Mouse (Mus musculus) lung, embryonic 16.5 days (tissue): ENCODE results near the gene Lrp5. TPM values are rescaled to one million over a fixed set of nuclear protein-coding genes. Genes with fewer than 3 reads are reported as not detected.

ENCODE experiments used
- ATAC-seq: fragments of 200-750 bp; cut with Nextera tagmentation; 2 replicates; pipeline ENCODE4 v1.8.0; 2017; ENCODE audit warnings: low read depth, mild to moderate bottlenecking, moderate library complexity
- H3K27ac ChIP-seq: fragments of 300-500 bp; sonication (generic); 2 replicates; pipeline ENCODE4 v1.5.1; 2014; ENCODE audit warnings: mild to moderate bottlenecking, control low read depth, low read length
- H3K27me3 ChIP-seq: fragments of 300-500 bp; sonication (generic); 2 replicates; pipeline ENCODE4 v1.6.1; 2014; ENCODE audit warnings: low read depth, low read length, mixed read lengths; ENCODE audit not compliant: control insufficient read depth, insufficient read depth
- H3K36me3 ChIP-seq: fragments of 300-500 bp; sonication (generic); 2 replicates; pipeline ENCODE4 v1.6.1; 2014; ENCODE audit warnings: low read length; ENCODE audit not compliant: control insufficient read depth, insufficient read depth
- H3K4me1 ChIP-seq: fragments of 300-500 bp; sonication (generic); replicated peaks from 2 replicates; pipeline ENCODE4 v1.6.1; 2014; ENCODE audit warnings: low read length, mixed read lengths; ENCODE audit not compliant: control insufficient read depth, insufficient read depth
- H3K4me2 ChIP-seq: fragments of 300-500 bp; sonication (generic); 2 replicates; pipeline ENCODE4 v1.6.1; 2014; ENCODE audit warnings: low read depth, low read length, control low read depth
- H3K4me3 ChIP-seq: fragments of 300-500 bp; sonication (generic); 2 replicates; pipeline ENCODE4 v1.5.1; 2014; ENCODE audit warnings: mild to moderate bottlenecking, low read length, control low read depth
- H3K9ac ChIP-seq: fragments of 300-500 bp; sonication (generic); 2 replicates; pipeline ENCODE4 v1.6.1; 2014; ENCODE audit warnings: low read length, control low read depth
- H3K9me3 ChIP-seq: fragments of 300-500 bp; sonication (generic); 2 replicates; pipeline ENCODE4 v1.6.1; 2016; ENCODE audit warnings: low read length; ENCODE audit not compliant: control insufficient read depth
- WGBS: fragments of 180-500 bp; shearing (Covaris S2); extraction: QIAGEN DNeasy Blood & Tissue Kit; methylation state at CpG from one replicate; pipeline ENCODE4 v1.1.7; 2014; 5-methylcytosine and 5-hydroxymethylcytosine counted together
- polyA plus RNA-seq: library from polyadenylated mRNA; unstranded; fragments of >200 nt; fragmentation: Nextera tagmentation; extraction: Ambion mirVana; gene quantifications from 2 replicates; pipeline ENCODE4 v1.2.1, GENCODE M21; 2015

Gene Lrp5
- polyA plus RNA-seq, 1 experiment from 2014 or later, result 7.8 TPM

DNA sequence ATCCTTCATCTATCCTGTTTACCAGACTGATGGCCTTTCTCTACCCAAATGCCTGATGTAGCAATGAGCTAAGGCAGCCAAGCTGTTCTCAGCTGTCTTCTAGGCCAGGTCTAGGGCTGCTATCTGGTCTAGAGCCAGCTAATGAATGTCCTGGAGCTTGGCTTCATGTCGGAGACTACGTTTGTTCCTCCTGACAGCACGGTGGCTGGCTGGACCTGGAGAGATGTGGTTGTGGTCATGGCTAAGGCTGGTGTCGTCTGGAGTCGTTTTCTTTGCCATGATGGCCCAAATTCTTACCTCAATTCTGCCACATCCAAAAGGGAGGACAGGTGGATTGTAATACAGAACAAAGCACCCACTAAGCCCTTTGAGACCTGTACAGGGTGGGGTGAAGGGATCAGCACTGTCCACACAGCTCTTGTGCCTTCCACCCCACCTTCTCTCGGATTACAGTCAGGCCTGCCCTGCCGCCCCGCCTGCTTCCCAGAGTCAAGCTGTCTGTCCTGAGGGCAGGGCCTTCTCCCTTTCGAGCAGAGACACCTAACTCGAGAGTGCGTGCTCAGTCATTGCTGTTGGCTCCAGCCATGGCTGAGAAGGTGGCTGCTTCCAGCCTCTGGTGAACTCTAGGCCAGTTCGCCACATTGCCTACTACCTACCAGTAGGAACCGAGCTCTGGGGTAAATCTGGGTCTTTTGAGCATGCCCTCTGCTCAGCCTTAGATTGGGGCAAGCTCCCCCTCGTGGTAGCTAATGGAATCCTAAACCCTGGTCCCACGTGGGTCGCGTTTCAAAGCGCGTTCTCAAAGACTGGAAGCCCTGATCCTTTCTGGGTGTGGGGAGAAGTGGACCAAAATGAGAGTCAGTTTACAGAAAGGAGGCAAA, 32.4 kb upstream of the Lrp5 start:
- H3K9me3 ChIP-seq, result no peaks in the 10 kb centered on the region
- peak overlapping the region; percentile 54 for H3K4me3 ChIP-seq
- H3K4me2 ChIP-seq, result peak overlapping the region; percentile 96
- WGBS, result 37% methylated on average over 19 of the region's 19 CpGs
- H3K9ac ChIP-seq, result peak overlapping the region; percentile 67
- peaks cover 7% of the 10 kb centered on the region for H3K4me1 ChIP-seq
- H3K36me3 ChIP-seq, result peaks cover 9% of the 10 kb centered on the region
- peak; percentile 87 for ATAC-seq
- H3K27ac ChIP-seq, result peak overlapping the region; percentile 63
- no peaks in the 10 kb centered on the region for H3K27me3 ChIP-seq

GRCm38 (mm10) chr19:3714381-3714780, 28.0 kb upstream of the Lrp5 start:
- no peak overlapping the region for H3K4me2 ChIP-seq
- WGBS, result 89% methylated on average over 6 of the region's 6 CpGs
- no peaks in the 10 kb centered on the region for H3K9me3 ChIP-seq
- no peak for ATAC-seq
- no peak overlapping the region for H3K4me3 ChIP-seq
- H3K27me3 ChIP-seq, result no peaks in the 10 kb centered on the region
- H3K36me3 ChIP-seq, result peaks cover 12% of the 10 kb centered on the region
- H3K27ac ChIP-seq, result no peak overlapping the region
- no peak overlapping the region for H3K9ac ChIP-seq
- peaks cover 7% of the 10 kb centered on the region for H3K4me1 ChIP-seq

DNA sequence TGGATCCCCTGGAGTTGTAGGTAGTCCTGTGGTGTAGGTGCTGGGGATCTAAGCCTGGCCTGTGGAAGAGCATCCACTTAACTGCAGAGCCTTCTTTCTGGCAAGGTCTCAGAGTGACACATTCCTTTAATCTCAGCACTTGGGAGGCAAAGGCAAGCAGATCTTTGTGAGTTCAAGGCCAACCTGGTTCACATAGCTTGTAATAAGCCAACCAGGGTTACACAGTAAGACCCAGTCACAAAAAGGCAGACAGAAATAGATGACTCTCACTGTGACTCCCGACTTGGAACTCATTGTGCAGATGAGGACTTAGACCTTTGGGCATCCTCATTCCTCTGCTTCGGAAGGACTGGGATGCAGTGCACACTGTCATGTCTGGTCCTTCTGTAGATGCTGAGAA, 24.1 kb upstream of the Lrp5 start:
- Histone ChIP-seq H3K27me3 (no peaks in the 10 kb centered on the region), H3K4me1 (peaks cover 16% of the 10 kb centered on the region), H3K4me2 (no peak overlapping the region), H3K36me3 (peaks cover 2% of the 10 kb centered on the region; the same call in 1 of the 2 replicates), H3K9ac (no peak overlapping the region), H3K4me3 (no peak overlapping the region), H3K27ac (no peak overlapping the region), H3K9me3 (no peaks in the 10 kb centered on the region)
- 86% methylated on average over 2 of the region's 2 CpGs for WGBS
- no peak for ATAC-seq

GRCm38 (mm10) chr19:3709013-3709787, 22.8 kb upstream of the Lrp5 start:
- Histone ChIP-seq H3K9ac (peak overlapping the region; percentile 91), H3K27me3 (no peaks in the 10 kb centered on the region), H3K27ac (no peak overlapping the region), H3K4me1 (peaks cover 16% of the 10 kb centered on the region), H3K9me3 (no peaks in the 10 kb centered on the region), H3K4me3 (peak overlapping the region; percentile 97), H3K4me2 (peak overlapping the region; percentile 72), H3K36me3 (peaks cover 2% of the 10 kb centered on the region; the same call in 1 of the 2 replicates)
- ATAC-seq, result no peak
- 24% methylated on average over 10 of the region's 10 CpGs for WGBS

DNA sequence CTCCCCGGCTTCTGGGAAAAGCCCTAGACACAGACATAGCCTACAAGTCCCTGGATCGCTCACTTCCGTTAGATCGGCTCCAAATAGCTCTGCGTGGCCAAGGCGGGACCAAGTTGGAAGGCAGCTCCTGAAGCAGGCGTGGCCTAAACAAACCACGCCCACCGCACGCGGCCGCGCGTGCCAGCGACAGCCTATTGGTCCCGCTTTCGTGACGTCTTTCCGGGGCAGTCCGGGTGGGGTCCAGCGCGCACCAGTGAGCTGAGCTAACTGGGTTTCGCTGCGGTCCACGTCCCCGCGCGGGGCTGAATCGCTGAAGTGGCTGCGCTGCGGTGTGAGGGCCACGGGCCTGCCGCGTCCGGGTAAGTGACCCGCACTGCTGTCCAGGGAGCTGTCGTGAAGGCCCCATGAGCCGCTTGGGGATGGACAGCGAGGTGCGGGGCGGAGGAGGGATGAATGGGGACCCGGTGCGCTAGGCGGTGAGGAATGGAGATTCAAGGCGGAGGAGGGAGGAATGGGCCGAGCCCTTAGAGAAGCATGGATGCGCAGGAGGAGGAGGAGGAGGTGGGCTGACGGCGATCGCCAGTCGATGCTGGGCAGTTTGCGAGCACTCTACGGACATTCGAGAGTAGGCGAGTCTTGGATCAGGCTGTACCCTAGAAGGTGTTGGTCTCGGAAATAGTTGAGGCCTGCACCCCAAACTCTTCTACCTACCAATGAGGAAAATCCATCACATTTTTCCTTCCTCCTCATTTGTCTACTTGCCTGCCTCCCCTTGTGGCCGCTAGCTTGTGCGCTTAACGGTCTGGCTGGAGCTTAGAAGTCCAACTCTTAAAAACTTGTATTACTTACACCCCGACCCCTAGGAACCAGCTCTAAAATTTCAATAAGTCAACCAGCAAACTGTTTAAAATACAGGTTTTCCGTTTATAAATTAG, 22.0 kb upstream of the Lrp5 start, which contains the start of gene 1810055G02Rik:
Gene 1810055G02Rik (plus strand): TSS at position 216 of the 935 bp plus-strand sequence.
- Histone ChIP-seq H3K9me3 (no peaks in the 10 kb centered on the region), H3K4me1 (peaks cover 16% of the 10 kb centered on the region), H3K9ac (peak within 1 kb of the TSS; percentile 91), H3K4me3 (peak within 1 kb of the TSS; percentile 97), H3K27ac (peak within 1 kb of the TSS; percentile 83), H3K36me3 (peaks cover 2% of the 10 kb centered on the region; the same call in 1 of the 2 replicates), H3K27me3 (no peaks in the 10 kb centered on the region), H3K4me2 (peak within 1 kb of the TSS; percentile 72)
- peak; percentile 98 for ATAC-seq
- under 1% methylated on average over 61 of the region's 61 CpGs for WGBS

DNA sequence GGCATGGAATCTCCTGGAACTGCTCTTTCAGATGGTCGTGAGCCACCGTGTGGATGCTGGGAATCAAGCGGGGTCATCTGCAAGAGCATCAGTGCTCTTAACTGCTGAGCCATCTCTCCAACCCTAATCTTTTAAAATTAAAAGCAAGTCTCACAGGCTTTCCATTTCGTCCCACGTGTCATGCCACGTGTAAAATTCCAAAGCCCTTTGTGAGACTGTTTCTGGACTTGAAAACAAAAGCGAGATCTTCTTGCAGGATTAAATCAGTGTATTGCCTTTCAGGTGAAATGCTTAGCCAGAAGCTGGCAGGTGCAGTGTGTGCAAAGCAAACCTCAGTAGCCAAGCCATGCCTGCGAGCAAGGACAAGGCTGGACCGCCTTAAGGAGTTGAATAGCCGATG, 21.2 kb upstream of the Lrp5 start:
- 33% methylated on average over 10 of the region's 10 CpGs for WGBS
- Histone ChIP-seq H3K36me3 (peaks cover 2% of the 10 kb centered on the region; the same call in 1 of the 2 replicates), H3K4me3 (peak overlapping the region; percentile 97), H3K4me1 (peaks cover 16% of the 10 kb centered on the region), H3K9ac (peak overlapping the region; percentile 68), H3K4me2 (peak overlapping the region; percentile 72), H3K27me3 (no peaks in the 10 kb centered on the region), H3K27ac (peak overlapping the region; percentile 83), H3K9me3 (no peaks in the 10 kb centered on the region)
- ATAC-seq, result no peak

GRCm38 (mm10) chr19:3706258-3706657, 19.9 kb upstream of the Lrp5 start:
- H3K4me1 ChIP-seq, result peaks cover 16% of the 10 kb centered on the region
- H3K27me3 ChIP-seq, result no peaks in the 10 kb centered on the region
- no peak for ATAC-seq
- H3K4me2 ChIP-seq, result no peak overlapping the region
- H3K4me3 ChIP-seq, result no peak overlapping the region
- no peak overlapping the region for H3K9ac ChIP-seq
- H3K27ac ChIP-seq, result no peak overlapping the region
- H3K9me3 ChIP-seq, result no peaks in the 10 kb centered on the region
- WGBS, result 48% methylated on average over 1 of the region's 1 CpGs
- no peaks in the 10 kb centered on the region for H3K36me3 ChIP-seq

DNA sequence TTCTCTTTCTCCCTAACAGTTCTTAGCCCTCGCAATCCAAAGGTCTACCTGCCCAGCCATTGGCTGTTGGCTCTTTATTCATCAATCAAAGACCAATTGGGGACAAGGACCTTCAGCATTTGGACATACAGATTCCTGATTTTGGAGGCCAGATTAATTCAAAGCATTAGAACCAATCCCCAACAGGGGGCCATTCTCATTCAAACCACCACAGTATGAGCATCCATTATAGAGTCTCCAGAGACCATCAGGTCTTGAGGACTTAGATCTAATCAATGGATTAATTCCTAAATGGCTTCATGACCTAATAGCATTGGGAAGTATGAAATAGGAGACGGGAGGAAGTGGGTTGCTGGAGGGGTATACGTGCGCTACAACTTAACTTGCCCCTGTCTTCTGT, 16.1 kb upstream of the Lrp5 start:
- H3K27ac ChIP-seq, result no peak overlapping the region
- WGBS, result 80% methylated on average over 4 of the region's 4 CpGs
- H3K9ac ChIP-seq, result no peak overlapping the region
- no peak for ATAC-seq
- H3K4me2 ChIP-seq, result no peak overlapping the region
- peaks cover 2% of the 10 kb centered on the region for H3K4me1 ChIP-seq
- H3K4me3 ChIP-seq, result no peak overlapping the region
- H3K9me3 ChIP-seq, result no peaks in the 10 kb centered on the region
- no peaks in the 10 kb centered on the region for H3K27me3 ChIP-seq
- no peaks in the 10 kb centered on the region for H3K36me3 ChIP-seq
